Mouse (Mus musculus): Measurements from ENCODE around the gene Scml4.

The Scml4 gene

DNA sequence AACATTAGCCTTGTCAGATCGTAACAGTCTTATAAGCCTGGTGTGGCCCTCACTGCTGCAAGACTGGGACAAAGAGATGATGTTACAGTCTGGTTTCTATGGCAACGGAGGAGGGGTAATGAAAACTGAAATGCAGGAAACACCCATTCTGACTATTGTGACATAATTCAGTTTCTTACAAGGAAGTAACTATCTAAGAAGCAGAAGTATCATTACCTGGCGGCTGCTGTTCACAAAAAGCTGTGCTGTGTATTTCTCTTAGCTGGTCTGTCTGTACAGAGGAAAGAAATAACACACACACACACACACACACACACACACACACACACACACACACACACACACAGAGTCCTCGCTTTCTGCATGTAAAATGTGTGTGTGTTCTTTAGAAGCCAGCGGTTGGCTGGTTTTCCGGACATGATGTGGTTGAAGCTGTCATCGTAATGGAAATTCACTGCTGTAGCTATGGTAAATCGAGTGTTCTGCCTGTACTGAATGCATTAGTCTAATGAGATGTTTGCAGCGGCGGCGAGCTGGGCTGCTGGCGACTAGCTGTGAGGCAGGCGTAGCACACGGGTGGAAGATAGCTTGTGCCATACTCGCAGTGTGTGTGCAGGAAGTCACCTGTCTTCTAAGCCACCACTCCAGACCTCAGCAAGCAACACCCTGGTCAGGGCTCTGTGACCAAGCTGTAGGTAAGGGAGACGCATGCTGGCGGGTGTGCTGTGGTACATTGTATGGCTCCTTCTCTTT is at the start of gene Scml4:
Scml4 (plus strand) TSS at position 212 of the 753 bp plus-strand sequence.
- DNase-seq, result peak; percentile 36

DNA sequence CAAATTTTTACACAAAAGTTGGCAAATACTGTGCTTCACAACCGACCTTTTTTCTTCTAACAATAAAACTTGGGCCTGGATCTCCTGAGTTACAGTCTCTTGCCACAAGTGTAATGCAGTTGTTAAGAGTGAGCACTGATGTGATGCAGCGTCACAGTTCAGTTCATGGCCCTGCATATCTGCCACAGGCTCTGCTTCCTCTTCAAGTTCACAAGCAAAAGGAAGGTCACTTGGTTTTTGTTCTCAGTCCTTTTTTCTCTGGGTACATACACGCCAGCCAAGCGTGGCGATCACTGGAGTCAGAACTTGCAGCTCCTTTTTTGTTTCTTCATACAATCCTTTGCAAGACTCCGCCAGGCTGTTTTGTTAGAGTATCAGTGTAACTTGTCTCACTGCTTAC is 34.2 kb upstream of the Scml4 start:
- DNase-seq, result peak; percentile 17

DNA sequence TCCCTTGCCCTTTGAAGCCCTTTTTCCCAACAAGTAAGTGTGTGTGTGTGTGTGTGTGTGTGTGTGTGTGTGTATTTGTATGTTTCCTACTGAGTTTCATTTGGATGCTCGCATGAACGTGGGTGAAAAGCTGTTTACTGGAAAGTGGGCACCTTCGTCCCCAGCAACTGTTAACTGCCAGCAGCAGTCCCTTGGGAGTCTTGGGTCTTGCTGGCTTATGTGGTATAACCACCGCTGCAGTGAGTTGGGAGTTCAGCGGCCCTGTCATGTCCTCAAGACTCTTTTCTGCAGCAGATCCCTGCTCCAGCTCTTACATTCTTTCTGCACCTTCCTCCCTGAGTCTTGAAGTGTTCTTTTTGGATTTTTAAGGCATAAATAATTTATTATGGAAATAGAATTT is 33.0 kb upstream of the Scml4 start:
- DNase-seq, result no peak

DNA sequence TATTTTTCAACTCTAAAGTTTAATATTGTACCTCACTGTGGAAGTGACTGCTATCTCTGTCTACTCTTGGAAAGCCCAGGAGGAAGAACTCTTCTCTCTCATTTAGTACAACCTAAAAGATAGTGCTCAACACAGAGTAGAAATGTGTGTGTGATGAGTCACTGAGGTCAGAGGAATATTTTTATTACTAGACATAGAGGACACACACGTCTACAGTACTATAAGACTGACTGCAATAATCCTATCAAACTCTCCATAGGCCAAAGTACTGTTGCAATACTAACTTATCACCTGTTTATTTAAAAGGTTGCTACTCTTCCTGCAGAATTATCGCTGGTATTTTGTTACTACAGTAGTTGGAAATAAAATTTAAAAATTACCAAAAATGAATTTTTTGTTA is 30.2 kb upstream of the Scml4 start:
- DNase-seq, result no peak

DNA sequence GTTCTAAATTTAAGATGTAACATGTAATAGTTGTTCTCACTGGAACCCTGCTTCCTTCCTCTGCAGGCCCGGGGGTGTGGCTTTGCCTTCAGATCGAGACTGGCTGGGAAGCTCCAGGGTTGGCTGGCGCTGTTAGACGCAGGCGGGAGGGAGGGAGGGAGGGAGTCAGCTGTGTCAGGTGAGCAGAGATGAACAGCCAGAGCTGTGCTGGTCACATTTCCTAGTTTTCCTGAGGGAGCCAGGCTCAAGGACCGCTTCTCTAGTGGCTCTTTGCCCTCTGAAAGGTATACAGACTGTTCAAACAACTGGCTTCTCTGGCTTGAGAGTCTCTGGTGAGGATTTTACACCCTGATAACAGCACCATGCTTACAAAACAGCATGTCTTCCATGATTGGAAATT is 29.8 kb upstream of the Scml4 start:
- no peak for DNase-seq

DNA sequence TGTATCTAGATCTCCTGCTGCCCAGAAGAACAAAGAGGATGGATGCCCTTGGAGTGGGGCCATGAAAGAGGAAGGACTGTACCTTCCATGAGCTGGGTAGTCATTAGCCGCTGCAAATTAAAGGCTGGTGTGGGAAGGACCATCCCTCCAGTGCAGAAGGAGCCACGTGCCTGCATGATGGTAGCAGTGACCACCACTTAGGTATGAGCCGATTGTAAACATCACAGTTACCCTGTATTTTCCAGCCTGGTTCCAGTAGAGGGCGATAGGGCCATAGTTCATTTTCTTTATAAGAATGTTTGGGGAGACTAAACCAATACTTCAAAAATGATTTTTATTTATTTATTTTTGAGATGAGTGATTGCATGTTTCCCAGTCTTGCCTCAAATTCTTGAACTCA is 27.5 kb upstream of the Scml4 start:
- DNase-seq, result no peak

DNA sequence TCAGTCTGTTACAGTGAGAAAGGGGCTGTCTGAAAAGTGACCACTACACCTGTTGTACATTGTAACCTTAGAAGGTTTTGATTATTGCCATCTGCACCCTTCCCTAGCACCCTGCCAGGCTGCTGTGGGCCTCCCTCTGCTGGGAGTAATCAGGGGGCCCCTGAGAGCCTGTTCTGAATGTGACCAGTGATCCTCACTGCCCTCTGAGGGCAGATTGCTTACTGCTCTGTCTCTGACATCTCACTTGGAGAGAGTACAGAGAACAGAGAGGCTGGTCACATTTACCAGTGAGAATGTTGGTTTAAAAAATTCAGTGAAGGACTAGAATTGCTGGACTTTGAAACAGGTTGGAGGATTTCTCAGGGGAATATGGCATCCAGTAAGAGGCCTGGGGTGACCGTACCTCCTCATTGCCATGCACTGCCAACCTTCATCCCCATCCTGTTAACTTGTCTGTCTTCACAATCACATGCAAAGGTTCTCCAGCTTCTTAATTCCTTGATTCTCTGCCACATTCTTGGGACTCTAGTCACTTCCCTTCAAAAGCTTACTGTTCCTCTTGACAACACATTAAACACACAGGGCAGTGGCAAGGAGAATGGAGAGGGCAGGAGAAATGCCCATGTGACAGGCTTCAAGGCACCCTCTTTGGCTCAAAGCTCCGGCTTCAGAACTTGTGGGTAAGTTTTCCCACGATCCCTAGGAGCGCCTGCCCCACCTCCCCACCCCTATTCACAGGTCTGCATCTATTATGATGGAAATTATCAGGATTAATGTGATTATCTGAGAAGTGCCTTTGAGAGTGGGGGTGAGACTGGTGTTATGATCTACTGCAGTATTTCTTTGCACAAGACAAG is 26.1 kb upstream of the Scml4 start:
- no peak for DNase-seq

DNA sequence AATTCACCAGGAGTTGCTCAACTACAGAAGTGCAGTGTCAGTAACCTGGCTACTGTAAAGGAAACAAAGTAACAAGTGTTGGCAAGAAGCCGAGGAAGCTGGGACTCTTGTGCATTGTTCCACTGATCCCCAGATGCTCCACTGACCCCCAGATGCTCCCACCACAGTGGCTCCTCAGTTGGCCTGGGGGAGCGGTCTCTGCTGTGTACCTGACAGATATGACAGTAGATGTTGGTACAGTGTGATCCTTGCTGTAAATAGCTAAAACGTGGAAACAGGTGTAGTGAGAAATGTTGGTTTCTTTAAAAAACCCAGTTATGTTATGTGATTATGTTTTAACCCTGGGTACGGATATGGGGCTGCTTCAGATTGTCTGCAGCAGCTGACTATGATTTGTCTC is 22.1 kb upstream of the Scml4 start:
- DNase-seq, result no peak

DNA sequence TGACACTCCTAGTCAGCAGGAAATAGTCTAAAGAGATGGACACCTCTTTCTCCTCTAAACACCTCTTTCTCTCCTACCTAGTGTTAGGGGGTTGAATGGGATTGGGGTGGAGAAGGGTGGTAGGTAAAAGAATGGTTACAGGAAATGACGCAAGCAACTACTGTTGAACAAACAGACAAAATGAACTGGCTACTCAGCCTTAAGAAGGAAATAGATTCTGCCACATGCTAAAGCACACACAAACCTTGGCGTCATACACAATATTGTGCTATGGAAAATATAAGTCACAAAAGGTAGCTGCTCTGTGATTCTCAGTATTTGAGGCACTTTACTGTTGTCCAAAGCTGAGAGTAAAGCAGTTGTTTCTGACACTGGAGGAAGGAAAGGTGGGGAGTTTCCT is 21.4 kb upstream of the Scml4 start:
- DNase-seq, result no peak

DNA sequence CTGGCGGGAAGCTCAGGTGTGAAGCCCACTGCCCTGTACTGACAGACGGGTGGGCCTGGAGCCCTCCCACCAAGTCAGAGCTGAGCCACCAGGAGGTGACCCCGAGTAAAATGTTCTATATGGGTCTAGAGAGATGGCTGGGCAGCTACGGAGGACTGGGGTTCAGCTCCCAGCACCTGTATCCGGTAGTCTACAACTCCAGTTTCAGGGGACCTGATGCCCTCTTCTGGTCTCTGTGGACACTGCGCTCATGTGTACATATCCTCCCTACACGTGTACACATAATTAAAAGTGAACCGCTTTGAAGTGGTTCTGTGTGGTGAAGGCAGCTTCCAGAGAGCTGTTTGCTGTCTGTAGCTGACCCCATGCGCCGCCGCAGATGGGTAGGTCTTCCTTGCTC is 20.1 kb upstream of the Scml4 start:
- no peak for DNase-seq

DNA sequence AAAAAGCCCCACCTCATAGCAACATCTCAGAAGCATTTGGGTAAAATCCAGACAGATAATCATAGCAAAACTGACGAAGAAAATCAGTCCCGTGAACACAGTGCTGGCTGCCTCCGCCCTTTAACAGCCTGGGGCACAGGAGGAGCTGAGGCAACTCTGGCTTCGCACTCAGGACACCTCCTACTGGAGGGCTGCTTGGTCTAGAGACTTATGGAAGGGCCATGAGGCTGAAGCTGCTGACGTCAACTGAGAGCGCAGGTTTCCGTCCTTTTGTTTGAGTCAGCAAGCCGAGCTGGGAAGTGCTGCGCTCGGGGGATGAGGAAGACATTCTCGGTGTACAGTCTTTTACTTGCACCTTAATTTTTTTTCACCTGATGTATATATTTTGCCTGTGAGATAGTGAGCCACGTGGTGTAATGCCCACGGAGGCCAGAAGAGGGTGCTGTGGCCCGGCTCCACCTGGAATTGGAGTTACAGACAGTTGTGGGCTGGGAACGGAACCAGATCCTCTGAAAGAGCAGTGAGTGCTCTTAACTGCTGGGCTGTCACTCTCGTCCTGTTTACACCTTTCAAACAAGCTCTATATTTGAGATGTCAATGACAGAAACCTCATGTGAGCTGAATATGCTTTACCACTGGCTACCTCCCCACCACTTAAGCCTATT is 18.5 kb upstream of the Scml4 start:
- DNase-seq, result no peak

DNA sequence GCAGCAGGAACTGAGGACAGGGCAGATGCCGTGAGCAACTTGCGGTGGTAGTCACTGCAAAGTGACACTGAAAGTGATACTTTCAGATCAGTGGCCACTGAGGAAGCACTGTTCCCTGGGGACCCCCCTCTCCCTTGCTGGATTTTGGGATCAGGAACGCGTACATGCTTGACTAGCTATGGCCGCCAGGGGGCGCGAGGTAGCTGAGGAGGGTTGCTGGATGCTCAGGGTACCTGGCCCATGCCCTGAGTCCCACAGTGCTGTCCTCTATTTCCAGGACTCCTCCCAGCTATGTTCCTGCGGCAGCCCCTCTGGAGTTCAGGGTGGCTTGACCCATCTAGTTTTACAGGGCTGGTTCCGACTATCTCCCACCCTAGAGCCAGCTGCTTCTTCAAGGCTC is 17.8 kb upstream of the Scml4 start:
- DNase-seq, result peak; percentile 37

DNA sequence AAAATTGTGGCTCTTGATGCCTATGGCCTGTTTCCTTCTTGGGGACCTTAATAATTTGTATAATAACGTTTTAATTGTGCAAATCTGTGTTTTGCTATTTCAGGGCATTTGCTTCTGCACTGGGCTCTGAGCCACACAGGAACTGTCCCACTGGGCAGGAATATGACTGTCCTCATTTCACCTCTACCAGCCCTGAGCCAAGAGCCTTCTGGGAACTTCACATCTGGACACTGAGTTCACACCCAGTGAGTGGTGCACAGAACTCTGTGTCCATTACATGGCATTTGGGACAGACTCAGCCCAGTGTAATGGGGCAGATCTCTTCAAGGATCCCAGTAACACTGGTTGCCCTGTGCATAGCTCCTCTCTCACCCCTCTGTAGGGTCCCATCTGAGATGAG is 16.8 kb upstream of the Scml4 start:
- DNase-seq, result no peak

DNA sequence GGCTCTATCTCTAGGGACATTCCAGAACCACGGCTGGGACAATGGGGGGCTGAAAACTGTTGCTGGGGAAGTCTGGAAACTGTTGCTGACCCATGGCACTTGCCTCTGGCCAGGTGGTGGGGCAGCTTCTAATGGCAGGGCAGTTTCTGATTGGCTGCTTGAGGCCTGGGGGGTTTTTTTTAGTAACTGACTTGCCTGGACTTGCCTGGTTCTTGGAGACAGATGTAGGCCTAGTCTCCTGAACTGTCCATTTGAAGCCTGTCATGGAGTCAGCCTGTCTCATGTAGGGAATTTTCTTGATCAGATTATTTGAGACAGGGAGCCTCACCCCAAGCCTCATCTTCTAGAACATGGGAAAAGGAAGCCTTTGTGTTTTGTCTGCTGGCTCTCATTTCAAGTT is 14.7 kb upstream of the Scml4 start:
- DNase-seq, result no peak

DNA sequence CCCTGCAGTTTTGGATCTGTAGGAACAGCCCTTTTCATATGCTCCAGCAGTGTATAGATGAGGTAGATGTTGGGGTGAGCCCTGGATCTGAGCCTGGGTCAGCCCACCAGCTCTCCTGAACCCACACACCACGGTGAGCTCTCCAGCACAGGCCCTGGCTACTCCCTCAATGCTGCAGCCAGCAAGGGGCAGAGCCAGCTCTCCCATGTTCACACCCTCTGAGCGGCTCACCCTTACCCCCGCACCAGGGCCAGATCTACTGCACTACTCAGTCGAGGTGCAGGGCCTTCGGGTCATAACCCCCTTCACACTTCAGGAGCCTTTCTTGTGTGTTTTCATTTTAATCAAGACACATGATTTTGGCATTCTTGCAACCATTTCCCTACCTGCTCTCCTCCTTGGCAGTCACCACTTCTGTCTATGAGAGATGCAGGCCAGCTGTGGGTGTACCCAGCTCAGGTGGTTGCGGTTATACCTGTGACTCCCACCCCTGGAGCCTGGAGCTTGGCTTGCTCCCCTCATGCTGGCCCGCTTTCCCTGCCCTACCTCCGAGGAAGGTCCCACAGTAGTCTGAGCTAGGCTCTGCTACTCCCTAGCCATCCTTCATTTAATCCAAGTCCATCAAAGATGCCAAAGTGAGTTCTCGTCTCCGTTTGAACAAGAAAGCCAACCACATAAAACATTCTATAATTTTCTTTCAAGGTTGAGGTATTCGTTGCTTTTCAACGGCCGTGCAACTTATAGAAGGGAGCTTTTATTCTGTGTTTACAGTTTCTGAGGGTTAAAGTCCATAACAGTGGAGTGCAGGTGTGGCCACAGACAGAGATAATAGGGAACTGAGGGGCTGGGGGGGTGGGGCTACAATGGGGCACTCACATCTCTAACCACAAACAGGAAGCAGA is 11.7 kb upstream of the Scml4 start:
- no peak for DNase-seq

DNA sequence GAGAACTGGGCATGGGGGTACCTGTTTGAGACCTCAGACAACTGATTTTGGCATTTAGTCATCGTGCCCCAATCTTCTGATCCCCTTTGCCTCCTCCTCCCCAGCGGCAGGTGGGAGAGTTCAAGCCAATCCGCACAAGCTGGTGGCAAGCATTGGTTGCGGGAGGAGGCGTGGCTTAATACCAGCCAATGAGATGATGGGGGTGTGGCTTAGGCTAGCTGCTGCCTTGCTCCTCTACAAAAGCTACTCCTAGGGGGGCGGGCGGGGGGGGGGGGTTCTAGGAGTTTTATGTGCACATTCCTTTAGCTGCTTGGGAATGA is 11.1 kb upstream of the Scml4 start:
- no peak for DNase-seq

DNA sequence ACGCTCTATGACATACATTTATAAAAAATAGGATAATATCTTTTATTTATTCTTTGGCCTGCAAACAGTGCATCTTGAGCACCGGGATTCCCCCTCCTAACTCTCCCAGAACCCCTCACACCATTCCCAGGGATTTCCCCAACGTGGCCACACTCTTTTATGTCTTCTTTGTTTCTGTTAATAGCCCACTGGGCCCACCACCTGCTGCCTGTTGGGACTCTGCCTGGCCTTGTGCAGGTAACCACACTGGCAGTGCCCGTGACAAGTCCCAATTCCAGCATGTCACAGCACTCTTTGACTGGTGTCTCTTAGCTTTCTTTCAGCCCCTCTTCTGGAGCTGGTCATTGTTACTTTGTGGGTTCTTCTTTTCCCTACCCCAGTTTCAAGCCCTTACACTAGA is 5.3 kb upstream of the Scml4 start:
- no peak for DNase-seq

DNA sequence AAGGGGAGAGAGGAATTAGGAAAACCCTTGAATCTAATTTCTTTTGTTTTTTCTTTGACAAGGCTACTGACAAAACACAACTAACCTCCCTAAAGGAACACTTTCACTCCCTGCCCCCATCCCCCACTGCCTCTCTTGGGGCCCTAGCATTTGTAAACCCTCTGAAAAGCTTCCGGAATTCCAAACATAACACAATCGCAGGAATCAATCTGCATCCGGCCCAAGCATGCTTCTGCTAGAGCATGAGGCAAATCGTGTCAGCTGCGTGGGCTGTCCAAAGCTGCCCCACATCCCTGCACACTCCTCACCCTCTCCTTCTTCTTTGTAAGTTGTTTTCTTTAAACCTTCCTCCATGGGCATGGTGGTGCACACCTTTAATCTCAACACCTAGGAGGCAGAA is 4.9 kb upstream of the Scml4 start:
- DNase-seq, result peak; percentile 26

DNA sequence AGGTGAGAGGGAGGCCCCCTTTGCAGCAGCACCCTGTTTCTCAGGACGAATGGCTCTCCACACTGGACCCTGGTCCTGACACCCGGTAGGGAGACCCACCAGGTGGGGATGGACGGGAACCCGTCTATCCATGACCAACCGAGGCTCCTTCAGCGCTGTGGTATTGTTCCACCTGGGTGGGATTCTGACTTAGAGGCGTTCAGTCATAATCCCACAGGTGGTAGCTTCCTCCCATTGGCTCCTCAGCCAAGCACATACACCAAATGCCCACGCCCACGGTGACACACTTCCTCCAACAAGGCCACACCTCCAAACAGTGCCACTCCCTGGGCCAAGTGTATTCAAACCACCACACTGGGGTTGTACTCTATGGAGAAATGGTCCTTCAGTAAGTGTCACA is 3.6 kb upstream of the Scml4 start:
- no peak for DNase-seq

DNA sequence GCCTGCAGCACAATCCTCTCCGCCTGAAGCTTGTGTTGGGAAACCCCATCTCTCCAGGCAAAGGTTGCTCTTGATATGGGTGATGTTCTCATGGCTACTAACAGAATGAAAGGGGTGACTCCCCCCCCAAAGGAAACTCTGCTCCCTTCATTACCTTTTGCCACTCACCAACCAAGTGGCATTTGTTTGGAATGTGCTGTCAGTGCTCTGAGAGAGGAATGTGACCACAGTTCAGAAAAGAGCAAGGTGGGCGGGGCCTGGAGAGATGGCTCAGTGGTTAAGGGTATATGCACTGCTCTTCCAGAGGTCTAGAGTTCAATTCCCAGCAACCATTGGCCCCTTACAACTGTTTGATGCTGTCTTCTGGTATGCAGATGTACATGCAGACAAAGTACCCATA is 3.1 kb upstream of the Scml4 start:
- DNase-seq, result no peak

DNA sequence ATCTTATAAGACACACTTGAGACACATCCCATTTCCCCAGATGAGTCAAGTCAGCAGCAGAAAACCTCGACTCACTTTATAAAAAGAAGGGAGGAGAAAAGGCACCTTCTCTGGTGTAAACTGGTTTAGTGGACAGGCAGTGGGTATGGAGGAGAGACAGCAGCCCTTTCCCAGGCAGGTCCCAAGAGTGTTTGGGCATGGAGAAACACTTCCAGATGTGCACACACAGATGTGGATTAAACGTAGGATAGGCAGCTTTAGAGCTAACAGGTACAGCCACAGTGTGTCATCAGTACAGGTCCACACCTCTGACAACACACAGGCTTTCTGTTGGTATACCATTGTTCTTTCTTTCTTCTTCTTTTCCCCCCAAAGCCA is 400 bp upstream of the Scml4 start:
- DNase-seq, result no peak

DNA sequence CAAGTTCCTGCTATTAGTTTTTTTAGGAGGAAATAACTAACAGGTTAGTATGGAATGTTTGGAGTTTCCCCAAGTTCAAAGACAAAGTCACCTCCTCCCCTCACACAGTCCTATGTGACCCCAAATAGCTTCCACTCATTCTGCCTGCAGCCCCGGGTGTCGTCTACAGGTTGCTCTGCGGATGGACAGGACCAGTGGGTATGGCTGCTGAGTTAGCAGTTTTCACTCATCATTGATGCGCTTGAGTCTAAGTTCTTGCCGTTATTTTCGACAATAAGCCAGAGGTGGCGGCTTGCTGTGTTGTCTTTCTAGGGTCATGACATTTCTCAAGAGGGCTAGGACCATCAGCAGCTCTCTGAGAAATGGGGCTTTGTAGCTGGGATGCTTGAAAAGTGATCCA is 1.3 kb downstream of the Scml4 start:
- DNase-seq, result no peak

DNA sequence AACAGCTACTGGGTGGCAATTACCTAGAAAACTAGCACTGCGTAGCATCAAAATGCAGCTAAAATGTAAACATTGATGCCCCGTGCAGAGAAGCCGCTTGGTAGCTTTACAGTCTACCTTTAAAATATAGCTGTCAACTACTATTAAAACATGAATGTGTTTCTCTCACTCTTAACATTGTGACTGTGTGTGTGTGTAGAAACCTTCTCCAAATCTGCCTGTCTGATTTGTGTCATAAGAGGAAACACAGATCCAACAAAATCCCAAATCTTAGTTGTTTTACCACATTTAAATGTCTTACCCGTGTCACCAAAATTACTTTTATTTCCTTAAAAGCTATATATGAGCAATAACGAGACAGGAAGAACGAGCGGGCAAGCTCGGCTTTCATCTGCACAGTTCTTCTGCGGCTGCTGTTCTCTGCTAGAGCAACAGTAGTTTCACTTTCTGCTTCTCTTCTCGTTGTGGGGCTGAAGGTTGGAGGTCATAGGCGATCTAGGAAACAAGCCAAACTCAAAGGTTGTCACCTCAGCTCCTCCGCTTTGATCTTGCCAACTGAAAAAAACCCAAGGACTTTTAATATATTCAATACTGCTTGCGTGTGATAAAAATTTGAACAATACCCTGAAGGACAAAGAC is 2.1 kb downstream of the Scml4 start:
- DNase-seq, result peak; percentile 65

Data from kidney, adult 11 months (tissue).